Mouse (Mus musculus) brain, adult 2 months (tissue): ENCODE measurements at regions not wholly inside any gene's neighbourhood (a gene's known extent, or its start where the extent isn't known, plus 50 kb on each side); places are given as distances from the start of the nearest gene placed in this dataset.
"Not testable (repeated sequence)": the region's sequence is repeated elsewhere in the genome, so short reads cannot be mapped to it uniquely, and the experiment has no call there.

Experiments used
- DNase-seq: peaks from one replicate; pipeline ENCODE4 v3.0.0; 2011; ENCODE audit warnings: low read depth, low spot score

DNA sequence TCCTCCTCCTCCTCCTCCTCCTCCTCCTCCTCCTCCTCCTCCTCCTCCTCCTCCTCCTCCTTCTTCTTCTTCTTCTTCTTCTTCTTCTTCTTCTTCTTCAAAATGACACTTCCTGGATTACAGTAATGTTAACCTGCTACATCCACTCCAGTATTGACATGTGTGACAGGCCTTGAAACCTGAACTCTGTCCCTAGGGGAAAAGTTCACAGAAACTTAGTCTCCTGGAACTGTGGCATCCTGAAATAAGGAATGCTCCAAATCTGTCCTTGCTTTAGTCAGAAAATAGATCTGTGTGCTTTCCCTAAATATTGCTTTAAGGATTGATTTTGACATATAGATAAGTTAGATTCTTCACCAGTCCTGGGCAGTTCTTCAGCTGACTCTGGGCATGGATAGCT is 464.8 kb downstream of the Adam6a start:
- DNase-seq, result not testable (repeated sequence)

DNA sequence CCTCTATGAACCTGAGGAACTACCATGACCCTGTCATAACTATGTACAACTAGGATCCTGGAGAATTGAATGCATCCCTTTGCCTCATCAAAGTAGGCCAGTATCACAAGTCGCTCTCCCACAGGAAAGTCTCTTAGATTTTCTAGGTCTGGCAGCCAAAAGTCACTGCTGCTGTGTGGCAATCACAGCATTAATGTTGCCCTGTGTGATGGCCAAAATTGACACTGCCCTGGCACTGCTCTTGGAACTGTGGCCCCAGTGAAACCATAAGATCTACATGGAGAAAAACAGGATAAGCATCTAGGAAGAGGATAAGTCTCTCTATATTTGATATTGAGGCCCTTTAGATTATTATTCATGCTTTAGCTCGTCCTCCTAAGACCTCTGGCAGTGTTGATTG is 465.7 kb downstream of the Adam6a start:
- DNase-seq, result no peak

DNA sequence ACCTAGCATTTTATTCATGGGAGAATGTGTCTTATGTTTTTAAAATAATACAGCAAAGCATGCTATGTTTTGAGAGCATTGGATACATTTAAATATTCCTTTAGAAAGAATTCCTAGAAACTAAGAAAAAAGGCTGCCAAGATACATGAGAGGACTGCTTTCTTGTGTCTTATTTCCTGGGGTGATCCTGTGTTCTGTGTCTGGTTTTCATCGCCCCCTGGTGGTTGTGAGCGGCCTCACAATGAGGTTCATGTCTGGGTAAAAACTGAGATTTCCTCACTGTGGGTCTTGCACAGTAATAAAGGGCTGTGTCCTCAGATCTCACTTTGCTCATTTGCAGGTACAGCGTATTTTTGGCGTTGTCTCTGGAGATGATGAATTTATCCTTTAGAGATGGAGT is 469.2 kb downstream of the Adam6a start:
- DNase-seq, result peak; percentile 0

DNA sequence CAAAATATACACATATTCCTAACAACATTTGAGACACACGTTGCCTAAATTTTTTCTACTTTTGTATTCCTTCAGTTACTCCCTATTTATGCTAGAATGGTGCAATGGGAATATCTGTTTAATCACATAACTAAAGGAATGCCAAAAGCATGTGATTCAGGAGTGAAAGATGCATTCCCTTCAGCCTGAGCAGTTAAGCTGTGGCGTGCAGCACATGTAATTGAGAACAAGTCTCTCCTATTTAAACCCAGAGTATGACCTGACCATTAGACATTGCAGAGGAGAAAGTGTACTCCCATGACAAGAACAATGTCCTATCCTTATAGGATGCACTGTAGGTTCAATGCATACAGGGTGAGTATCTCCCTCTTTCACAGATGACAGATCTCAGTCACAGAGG is 493.3 kb downstream of the Adam6a start:
- not testable (repeated sequence) for DNase-seq

DNA sequence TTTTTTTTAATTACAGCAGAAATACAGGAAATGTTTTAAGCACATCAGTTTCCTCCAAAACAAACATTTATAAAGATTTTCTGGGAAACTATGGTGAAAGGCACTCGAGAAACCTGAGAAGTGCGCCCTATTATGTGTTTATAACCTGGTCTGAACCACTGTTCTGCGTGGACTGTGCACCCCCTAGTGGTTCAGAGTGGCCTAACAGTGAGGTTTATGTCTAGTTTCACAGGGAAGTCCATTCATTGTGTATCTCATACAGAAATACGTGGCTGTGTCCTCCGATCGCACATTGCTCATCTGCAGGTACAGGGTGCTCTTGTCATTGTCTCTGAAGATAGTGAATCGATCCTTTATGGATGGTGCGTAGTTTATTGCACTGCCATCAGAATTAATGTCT is 504.3 kb downstream of the Adam6a start:
- peak; percentile 2 for DNase-seq

DNA sequence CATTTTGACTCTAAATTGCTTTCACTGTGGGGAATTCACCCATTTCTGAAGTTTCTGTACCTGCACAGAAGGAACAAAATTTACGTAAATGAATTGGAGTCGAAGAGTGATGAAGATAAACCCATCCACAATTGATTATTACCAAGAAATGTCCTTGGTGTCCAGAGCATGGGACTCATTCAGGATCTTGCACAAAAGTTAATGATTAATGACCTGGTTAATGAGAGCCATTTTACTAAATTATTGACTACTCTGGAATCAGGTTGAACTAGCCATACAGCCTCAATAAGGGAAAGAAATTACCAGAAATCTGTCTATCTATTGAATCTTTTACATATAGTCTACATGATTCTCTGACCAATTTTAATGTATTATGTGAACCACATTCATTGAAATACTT is 509.6 kb downstream of the Adam6a start:
- no peak for DNase-seq

DNA sequence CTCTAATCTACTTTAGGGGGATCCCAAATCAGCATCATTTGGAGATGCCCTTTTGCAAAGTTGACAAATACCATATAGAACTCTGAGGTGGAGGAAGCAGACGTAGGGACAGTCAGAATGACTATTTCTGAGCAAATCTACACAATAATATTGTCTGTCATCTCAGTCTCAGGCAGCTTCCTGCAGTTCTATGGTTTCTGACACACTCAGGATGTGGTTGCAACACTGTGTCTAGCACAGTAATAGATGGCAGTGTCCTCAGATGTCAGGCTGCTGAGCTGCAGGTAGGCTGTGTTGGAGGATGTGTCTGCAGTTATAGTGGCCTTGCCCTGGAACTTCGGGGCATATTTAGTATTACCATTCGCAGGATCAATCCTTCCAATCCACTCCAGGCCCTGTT is 515.9 kb downstream of the Adam6a start:
- DNase-seq, result no peak

DNA sequence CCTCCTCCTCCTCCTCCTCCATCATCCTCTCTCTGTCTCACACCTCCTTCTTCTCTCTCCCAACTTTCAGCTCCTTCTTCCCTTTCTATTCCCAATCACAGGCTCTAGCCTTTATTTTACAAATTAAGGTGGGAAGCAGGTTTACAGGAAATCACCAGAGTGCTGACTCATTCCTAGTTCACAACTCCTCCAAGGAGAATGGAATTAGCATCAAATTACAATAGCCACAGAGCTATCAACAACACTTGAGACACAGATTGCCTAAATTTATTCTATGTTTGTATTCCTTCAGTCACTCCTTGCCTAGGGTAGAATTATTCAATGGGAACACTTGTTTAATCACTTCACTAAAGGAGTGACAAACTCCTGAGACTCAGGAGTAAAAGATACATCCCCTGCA is 523.5 kb downstream of the Adam6a start:
- DNase-seq, result no peak

DNA sequence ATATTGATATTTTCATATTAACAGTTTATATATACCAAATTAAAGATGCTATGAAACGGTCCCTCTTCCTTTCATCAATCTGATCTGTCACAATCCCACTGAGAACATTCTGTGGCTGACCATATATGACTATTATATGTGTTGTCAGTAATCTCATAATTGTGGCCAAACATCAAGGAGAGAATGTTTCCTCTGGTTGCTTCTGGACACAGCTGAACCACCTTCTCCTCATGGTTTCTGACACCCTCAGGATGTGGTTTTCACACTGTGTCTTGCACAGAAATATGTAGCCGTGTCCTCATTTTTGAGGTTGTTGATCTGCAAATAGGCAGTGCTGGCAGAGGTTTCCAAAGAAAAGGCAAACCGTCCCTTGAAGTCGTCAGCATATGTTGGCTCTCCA is 565.0 kb downstream of the Adam6a start:
- DNase-seq, result not testable (repeated sequence)

DNA sequence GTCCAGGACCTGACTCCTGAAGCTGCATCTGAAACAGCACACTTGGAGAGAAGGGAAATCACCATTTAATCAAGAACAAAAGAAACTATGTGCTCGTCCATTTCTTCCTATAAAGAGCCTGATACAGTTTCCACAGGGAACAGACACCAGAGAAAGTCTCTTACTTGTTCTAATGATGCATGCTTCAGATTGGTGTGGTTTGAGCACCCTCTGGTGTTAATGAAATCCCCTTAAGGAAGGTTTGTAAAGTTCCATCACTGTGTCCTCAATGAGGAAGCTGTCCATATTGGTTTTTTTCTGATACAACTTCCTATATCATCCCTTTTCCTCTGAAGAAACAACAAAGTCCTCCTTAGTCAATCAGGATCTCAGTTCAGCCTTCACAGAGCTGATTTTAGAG is 591.2 kb downstream of the Adam6a start:
- DNase-seq, result no peak

DNA sequence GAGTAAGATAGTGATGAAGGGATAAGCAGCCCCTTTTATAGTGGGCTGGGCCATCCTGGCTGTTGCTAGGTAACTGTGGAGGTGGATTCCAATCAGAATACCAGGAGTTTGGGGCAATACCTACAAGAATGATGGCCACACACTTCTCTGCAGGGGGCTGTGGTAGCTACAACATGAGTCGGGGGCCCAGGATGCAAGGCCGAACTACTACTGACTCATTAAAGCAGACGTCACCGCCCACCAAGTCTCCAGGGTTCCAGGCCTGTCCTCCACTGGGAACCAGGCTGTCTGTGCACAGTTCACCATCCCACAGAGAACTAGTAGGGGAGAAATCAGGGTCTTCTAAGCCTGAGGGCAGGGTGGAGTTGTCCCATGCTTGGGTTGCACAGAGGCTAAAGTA is 605.1 kb downstream of the Adam6a start:
- DNase-seq, result no peak

DNA sequence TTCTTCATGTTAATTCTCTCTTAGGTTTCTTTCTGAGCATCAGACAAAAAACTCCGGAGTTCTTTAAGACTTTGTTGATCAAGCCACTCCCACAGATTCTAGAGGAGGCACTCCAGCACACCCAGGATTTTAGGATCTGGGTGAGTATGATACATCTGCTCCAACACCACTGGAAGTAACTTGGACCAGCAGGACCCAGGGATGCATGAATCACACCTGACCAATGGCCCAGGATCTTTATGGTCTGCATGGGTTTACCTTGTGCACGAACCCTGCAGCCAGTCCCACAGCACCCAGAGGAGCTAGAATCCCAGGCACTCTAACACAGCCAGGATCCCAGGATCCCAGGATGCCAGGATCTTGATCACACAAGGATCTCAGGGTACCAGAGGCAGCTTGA is 628.6 kb downstream of the Adam6a start:
- DNase-seq, result no peak

DNA sequence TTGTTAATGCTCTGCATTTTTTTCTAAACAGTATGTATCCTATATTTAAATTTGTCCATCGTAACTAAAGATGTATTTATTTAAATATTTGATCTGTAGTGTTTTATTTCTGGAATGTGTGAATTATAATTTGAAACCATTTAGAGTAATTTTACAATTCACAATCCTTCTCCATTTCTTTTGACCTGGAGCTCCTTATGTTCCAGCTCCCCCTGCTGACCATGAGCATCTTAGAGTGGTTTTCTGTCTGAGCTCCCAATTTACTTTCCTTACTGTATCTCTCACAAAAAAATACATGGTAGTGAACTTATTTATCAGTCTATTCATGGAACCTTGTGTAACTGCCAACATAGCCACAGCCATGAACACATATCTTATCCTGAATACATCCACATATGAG is 655.8 kb downstream of the Adam6a start:
- DNase-seq, result no peak

DNA sequence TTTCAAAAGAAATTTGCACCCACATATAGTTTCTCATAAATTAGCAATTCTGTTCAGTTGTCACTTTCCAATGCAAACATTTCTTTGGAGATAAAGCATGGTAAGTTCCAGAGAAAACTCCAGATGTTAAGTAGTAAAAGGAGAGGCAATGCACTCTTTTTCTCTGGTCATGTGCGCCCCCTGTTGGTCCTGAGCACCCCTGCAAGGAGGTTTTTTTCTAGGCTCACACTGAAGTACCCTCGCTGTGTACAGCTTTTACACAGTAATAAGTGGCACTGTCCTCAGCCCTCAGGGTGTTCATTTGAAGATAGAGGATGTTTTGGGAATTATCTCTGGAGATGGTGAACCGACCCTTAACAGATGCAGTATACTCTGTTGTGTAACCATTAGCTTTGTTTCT is 678.8 kb downstream of the Adam6a start:
- no peak for DNase-seq
